Mouse (Mus musculus) CD4-positive, CD25-positive, alpha-beta regulatory T cell (primary cell): Measurements from ENCODE around the gene Slc22a19. TPM values are rescaled to one million over a fixed set of nuclear protein-coding genes. Genes with fewer than 3 reads are reported as not detected.

Experiments
- polyA plus RNA-seq: library from polyadenylated mRNA; unstranded; fragments of 100-300 nt; shearing (Covaris generic); gene quantifications from one replicate; pipeline ENCODE4 v1.2.1, GENCODE M21; 2017

Gene Slc22a19
- not detected for polyA plus RNA-seq

GRCm38 (mm10) chr19:7711148-7711547 lies at the start of gene Slc22a19:
Gene Slc22a19, minus strand, starts transcription at chr19:7711310.

Other genes with a start within 250 kb of the Slc22a19 start
- gene Rtn3, start 228.0 kb downstream of the Slc22a19 start, polyA plus RNA-seq = 92.1 TPM
- 17.7 TPM for gene Atl3, start 217.3 kb downstream of the Slc22a19 start, polyA plus RNA-seq
- 77.8 TPM for gene Pla2g16, start 153.9 kb downstream of the Slc22a19 start, polyA plus RNA-seq
- gene Lgals12, start 104.1 kb downstream of the Slc22a19 start, polyA plus RNA-seq = not detected
- gene Hrasls5, start 98.8 kb downstream of the Slc22a19 start, polyA plus RNA-seq = not detected
- gene Slc22a26, start 91.4 kb upstream of the Slc22a19 start, polyA plus RNA-seq = not detected